Mouse (Mus musculus) megakaryocyte, adult 5-6 weeks (primary cell): ENCODE results near the gene Gm19935. TPM values are rescaled to one million over a fixed set of nuclear protein-coding genes. Genes with fewer than 3 reads are reported as not detected.

Experiments used
- ATAC-seq: 2 replicates; pipeline ENCODE4 v1.8.0; 2016; ENCODE audit warnings: mild to moderate bottlenecking, inconsistent platforms; ENCODE audit not compliant: poor library complexity, severe bottlenecking
- total RNA-seq, 2 experiments: library from RNA; stranded (forward) in 1 of 2; stranded (reverse) in 1 of 2; fragments of 153-499, 151-499 nt in 1 of 2; fragments of 221-1000, 200-1000 nt in 1 of 2; gene quantifications; 2 replicates each; pipeline versions ENCODE4 v1.2.3 to v1.2.4; 2015 to 2017

Gm19935 gene
- total RNA-seq, 2 experiments from 2014 or later, result not detected

DNA sequence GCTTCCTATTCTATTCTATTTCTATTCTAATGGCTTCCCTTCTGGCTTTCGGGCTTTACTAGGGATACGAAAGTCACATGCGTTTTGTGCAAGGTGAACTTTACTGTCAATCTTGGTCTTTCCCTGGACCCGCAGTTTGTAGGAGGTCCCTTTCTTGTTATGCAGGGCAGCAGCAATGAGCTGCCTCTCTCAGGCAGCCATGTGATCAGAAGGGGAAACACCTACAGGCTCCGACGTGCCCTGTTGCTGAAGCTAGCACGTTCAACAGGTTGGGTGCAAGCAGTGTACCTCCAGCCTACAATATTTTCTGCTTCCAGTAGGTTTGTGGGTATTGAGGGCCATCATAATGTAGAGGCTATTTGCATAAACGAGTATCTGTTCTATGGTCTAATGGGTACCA is 13.8 kb upstream of the Gm19935 start:
- ATAC-seq, result no peak

DNA sequence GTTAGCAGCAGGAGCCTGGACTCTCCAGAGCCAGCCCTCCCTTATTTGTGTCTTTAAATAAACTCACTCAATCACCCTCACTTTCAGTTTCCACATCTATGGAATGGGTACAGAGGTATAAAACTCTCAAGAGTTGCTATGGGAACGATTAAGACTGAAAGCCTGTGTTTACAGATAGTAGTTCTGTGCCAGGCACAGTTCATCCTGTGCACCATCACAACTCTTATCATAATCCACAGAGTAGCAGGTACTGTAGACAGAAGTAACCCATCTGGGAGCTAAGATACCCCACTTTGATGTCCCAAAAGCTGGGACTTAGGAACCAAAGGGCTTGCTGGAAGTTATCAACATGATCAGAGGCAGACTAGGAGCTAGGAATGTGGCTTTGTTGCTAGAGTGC is 12.6 kb upstream of the Gm19935 start:
- ATAC-seq, result no peak

DNA sequence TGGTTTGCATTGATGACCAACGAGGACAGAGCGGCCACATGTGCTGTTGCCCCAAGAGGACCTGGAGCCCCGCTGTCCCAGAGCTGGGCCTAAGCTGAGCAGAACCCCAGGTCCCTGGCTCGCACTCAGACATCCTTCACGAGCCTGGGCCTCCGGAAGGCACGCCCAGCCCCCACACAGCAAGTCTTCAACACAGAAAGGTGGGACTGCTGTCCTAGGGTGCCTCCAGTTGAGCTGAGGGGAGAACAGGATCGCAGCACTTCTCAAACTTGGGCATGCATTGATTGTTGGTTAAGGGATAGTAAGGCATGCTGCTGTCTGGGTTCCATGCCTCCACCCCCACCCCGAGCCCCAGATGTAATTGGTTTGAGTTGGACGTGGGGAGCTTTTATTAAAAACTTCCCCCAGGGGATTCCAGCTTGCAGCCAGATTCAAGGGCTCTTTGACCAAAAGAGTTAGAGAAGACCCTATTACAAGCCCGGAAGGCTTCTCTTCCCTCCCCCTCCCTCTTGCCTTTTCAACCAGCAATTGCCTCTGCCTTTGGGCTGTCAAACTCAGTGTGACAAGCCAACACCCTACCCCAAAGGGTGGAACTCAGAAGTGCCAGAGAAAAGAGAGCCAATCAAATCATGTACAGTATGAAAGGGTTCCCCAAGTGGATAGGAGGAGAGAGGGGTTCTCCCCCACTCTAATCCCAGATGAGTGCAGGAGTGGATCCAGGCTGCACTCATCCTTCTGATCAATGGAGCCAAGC is 12.0 kb upstream of the Gm19935 start:
- ATAC-seq, result peak; percentile 50

DNA sequence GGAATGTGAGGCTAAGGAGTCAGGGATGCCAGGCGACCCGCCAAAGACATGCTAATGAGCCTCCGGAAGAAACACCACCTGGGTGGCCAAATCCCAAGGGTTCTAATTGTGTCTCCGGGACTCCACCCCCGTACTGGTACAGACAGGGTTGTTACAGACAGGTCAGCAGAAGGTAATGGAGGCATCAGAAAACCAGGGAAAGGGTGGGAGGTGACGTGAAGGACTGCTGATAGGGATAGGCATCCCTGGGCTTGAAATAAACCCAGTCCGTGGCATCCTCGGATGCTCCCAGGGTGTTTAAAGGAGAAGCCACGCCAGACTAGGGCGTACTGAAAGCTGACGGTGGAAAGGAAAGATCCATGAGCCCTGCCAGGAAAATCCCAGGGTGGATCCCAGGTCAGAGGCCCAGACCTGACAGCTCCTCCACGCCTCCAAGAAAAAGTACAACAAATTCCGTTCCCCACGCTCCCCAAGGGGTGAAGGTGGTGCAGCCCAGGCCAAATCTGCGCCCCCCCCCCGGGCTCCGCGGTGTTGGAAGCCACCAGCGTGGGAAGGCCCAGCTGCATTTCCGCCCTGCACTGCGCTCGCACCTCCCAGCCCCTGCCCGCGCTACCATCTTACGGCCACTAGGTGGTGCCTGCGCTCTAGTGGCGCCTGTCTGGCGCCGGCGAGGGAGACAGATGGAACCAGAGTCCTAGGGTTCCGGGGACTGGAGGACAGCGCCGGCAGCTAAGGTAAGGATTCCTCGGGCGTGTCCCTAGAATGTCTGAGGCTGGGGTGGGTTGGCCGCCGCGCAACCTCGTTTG is 11.2 kb upstream of the Gm19935 start, which contains the start of gene Chd9:
TSS of gene Chd9 (plus strand) at position 172 of the 806 bp plus-strand sequence.
- peak; percentile 96 for ATAC-seq

DNA sequence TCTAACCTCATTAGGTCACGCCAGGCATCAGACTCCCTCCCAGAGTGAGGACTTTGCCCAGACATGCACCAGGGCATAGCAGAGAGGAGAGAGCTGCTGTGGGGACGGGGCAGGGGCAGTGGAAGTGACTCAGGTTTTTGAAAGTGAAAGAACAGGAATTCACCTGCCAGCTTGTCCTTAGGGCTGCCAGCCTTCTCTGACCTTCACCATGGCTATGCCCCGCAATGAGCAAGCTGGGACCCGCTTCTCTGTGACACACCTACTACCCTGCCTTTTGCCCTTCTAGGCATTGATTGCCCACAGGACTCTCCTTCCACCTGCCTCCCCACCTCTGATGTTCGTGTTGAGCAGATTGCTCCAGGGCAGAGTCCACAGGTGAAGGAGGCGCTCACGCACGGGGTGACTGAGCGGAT is 8.3 kb upstream of the Gm19935 start:
- ATAC-seq, result no peak

DNA sequence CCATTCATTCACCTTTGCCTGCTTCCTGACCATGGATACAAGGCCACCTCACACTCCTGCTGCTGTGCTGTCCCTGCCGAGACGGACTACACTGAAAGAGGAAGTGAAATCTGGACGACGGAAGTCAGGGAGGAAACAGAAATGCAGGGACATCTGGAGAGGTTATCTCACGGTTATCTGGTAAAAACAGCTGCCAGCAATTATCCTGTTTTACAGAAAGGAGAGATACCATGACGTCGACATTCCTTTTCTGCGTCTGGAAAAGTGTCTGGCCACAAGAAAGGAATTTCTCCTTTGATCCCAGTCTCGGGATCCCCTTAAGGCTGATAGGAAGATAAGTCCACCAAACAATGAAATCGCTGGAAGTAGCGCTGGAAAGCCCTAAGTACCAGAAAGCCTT is 5.2 kb upstream of the Gm19935 start:
- peak; percentile 80 for ATAC-seq

DNA sequence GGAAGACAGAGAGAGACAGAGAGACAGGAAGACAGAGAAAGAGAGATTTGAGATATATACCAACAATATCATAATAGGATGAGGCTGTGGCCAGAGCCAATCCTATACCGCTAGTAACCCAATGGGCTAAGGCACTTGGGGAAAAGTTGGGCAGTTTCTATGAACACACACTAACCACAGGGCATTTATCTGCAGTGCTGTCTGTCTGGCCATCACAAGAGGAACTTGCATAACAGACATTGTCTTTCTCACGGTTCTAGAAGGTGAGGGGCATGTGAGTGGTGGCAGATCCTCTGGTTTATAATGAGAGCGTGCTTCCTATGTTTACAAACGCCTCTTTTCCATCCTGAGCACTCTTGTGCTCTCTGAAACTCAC is 3.1 kb upstream of the Gm19935 start:
- peak; percentile 56 for ATAC-seq

DNA sequence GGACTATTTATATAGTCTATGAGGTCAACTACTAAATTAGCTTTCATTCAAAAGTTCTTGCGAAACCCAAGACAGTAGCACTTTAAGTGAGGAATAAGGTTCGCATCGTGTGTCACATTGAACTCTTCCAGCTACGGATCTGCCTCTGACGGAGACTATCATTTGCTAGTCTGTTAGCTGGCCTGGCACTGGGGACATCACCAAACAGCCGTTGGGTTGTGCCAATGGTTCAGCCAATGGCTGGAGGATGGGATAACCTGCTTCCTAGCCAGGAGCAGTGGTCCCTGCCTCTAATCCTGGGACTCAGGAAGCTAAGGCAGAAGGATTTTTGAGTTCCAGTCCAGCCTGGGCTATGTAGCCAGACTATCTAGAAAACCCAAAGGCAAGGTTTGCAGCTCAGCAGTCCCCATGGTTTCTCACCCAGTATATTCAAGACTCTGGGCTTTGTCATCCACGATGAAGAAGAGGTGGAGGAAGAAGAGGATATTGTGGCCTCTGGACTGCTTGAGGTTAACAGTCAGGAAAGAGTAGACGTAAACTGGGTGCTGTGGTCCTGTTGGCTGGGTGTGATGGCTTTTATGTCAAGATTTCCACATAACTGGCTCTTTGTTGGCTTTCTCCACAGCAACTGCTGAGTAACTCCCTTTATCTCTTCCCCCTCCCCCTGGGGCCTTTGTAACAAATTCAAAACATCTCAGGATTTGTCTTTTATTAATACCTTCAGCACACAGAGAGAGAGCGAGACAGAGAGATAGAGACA is 2.5 kb upstream of the Gm19935 start:
- peak; percentile 14 for ATAC-seq

DNA sequence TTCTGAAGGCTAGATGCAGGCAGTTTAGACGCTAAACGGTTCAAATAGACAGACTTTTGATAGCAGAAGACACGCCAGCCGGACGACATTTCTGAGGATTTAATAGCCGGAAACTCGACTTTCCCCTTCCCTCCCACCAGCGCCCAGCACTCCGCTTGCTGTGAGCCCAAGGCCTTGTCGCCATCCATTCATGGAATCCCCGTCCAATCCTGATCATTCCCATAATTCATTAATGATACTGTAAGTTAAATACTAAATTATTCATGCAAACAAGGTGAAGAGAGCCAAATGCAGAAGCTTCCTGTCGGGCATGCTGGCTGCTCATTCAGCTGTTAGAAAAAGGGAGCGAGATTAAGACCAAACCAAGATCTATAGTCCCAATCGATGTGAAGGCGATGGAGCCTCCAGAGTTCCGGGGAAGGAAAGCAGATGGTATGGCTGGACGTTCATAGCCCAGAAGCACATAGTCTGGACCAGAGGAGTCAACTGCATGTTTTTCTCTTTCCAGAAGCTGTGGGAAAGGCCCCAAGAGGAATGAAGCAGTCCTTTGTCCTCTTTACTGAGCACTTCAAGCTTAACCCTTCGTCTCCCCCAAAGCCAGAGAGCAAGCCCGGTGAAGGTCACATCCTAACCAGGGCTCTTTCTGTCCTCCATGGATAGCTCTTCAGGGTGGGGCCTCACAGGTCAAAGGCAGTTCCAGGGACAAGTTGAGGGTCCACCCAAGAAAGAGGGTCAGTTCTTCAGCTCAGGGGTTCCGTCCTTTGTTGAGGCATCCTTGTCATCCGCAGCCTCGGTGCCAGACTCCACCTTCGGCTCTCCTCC is 921 bp downstream of the Gm19935 start:
- ATAC-seq, result no peak

DNA sequence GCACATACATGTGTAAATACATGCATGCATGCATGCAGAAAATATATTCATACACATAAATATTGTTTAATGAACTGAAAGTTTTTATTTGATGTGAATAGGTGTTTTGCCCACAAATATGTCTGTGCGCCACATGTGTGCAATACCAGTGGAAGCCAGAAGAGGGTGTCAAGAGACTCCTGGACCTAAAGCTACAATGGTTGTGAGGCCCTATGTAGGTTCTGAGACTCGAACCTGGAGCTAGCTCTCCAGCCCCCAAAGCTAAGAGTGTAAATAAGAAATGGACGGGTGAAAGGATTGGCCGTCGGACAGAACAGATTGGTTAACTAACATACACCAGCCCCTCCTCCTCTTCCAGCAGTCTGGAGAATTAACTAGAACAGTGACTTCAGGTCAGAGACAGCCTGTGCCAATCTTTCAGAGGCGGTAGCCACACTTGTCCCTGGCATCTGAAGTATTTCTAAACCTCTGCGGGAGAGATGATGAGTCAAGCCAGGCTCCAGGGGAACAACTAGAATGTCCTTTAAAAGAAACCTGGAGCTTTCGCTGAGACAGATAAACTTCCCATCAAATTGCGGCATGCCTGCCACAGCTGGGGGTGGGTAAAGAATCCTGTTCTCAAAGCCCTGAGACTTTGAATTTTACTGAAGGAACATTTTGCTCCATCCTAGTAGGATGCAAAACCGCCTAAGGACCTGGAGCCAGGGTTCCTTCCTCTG is 3.4 kb downstream of the Gm19935 start:
- peak; percentile 38; the same call in 1 of the 2 replicates for ATAC-seq

DNA sequence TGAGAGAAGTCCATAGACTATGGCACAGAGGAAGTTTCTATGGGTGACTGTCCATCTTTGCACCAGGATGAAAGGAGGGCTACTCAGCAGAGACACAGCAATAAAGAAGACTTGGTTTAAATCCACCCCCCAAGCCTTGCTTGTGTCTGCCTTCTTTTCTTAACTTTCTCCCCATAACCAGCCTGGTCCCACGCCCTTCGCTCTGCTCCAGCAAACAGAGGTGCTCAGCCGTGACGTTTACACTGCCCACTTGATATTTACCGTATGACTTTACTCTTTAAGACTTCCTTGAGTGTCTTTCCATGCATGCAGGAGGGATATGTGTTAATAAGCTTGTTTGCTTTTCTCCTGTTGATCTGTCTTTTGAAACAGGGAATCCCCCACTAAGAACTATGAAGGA is 17.7 kb downstream of the Gm19935 start:
- ATAC-seq, result no peak

DNA sequence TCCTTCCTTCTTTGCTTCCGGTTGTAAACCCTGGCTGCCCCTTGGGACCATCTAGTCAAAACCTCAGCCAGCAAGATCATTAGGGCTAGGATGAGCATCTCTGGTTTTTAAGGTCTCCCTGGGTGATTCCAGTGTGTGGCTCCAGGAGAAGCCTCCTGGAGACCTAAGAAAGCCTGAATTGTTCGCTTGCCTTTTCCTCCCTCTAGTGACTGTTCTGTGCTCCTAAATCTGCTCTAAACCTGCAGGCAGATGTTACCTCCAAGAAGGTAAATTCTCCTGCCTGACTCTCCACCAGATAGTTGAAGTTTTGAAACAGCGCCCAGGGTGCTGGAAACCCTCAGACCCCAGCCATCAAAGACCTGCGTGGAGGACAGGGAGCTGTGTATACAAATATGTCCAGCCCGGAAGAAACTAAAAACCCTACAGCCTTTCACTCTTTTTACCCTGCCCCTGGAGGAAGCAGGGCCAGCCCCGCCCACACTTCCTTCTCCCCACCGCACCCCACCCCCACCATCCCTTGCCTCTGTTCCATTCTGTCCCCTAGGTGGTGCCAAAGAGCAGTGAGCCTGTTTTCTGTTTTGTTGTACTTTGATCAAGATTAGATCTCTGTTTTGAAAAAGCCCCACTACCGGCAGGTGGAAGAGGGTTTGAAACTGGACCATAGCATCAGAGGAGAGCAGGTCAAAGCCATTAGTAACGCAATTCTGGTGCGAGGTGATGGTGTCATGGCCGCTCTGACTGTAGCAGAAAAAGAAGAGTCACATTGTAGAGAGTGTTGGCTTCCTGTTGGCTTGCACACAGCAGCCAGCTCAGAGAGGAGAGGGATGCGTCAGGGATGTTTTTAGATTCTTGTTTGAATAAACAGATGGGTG is 22.0 kb downstream of the Gm19935 start:
- ATAC-seq, result peak; percentile 95

DNA sequence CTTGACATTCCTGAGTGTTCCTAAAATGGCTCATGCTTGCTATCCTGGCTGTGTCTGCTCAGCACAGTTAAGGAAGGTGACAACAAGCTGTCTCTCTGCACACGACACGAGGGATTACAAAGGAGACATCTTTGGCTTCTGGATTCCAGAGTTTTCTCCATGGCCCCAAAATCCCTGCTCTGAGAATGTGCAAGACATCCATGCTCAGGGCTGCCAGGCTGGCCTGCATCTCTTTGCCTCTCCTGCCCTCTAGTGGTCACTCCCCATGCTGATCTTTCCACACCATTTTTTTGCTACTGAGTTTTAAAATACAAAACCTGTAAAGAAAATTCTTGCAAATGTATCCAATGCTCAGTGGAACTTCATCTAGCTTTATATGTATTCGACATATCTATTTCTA is 23.5 kb downstream of the Gm19935 start:
- ATAC-seq, result peak; percentile 62

DNA sequence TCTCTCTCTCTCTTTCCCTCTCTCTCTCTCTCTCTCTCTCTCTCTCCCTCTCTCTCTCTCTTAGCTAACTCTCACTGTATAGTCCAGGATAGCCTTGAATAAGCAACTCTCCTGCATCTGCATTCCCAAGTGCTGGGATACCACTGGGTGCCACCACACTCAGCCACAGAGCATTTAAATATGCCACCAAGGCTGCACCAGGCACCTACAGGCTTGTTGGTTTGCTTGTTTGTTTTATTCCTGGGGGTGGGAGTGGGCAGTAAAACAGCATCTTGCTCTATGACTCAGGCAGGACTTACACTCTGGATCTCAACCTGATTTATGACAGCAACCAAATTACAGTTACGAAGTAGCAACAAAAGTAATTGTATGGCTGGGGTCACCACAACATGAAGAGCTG is 25.6 kb downstream of the Gm19935 start:
- no peak for ATAC-seq

DNA sequence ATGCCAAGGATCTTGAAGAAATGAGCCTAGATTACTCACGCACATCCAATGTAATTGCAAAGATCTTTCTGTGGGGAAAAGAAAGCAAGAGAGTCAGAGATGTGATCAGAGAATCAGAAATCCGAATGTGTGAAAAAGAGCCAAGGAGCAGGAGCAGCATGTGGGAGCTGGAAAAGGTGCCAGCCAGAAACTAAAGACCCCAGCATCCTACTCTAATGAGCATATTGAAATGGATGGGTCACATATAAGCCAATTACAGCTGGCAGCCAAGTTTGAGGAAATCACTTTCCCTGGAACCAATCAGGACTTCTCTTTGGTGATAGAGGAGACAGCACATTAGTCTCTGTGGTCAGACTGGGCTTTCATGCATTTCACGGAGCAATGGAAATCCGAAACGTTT is 47.4 kb downstream of the Gm19935 start:
- ATAC-seq, result no peak
